In the genomic region with DNA sequence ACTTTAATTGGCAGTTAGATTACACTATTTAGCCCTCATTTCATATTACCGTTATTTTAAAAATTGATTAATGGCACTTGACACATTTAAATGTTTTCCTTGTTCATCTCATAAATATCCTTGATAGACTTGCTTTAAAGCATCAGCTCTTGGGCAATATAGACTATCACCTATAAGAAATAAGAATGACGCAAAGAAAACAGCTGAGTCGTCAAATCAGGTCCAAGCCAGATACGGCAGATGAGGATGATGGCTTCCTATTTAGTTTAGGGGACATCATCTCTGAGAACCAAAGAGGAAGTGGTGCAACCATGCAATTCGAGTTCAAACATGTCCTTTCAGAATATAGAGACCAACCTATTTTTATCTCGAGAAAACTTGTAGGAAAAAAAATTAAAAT, we compare ENCODE assay signal across 19 mouse cellular contexts.
A peak's percentile ranks its signal among the peaks of the same experiment; 100 is the strongest.
DNase-seq lines count a peak whose midpoint lies in the region; TF ChIP-seq lines count a peak whose summit lies in the region.
"Had no signal": no experiment of that assay in that cellular context is flagged by ENCODE, and none has a peak within 500 bp of the region (broad histone marks: within the 10 kb centered on the region; RNA-seq: fewer than 3 reads in every experiment).

No protein-coding gene starts in this region.

- H3K4me2 ChIP-seq in CH12.LX (ENCODE audit: insufficient read depth, low read depth, poor library complexity, severe bottlenecking): no peak overlapping the region

- 72% methylated on average over 6 of the region's 6 CpGs for WGBS in thymus, adult 2 months

- no peak for TF ChIP-seq RAD21 in CH12.LX (IDR thresholded peaks at IDR 0.05; ENCODE audit: low read depth, low read length)

- no peak for TF ChIP-seq CTCF in CH12.LX (conservative IDR thresholded peaks at IDR 0.05 in 1 of 2, IDR thresholded peaks at IDR 0.05 in 1 of 2; ENCODE audit: low read depth in 2 of 2, low read length in 2 of 2)
- TF ChIP-seq CTCF in thymus, adult 2 months (IDR thresholded peaks at IDR 0.05; ENCODE audit: borderline replicate concordance, control insufficient read depth, extremely low read depth, insufficient read depth, low read length, poor library complexity): no peak

- dilution Hi-C loops in CH12.LX (cut with MboI; ENCODE audit: extremely low pct_ligation_motif_present, extremely low pct_unique_long_range_greater_than_20kb, low sequenced_read_pairs): no loop called here

- no peaks in the 10 kb centered on the region for H3K36me3 ChIP-seq in CH12.LX (replicated peaks in 1 of 2; ENCODE audit: control insufficient read depth in 1 of 2, insufficient read depth in 1 of 2, low read length in 1 of 2)
- H3K36me3 ChIP-seq in ES-E14 (ENCODE audit: control insufficient read depth, insufficient read depth, low read length, poor library complexity, severe bottlenecking): no peaks in the 10 kb centered on the region
- H3K36me3 ChIP-seq in thymus, adult 2 months (ENCODE audit: control insufficient read depth, insufficient read depth, low read length): no peaks in the 10 kb centered on the region
- H3K36me3 ChIP-seq: G1E had no signal

- TF ChIP-seq POLR2A in CH12.LX (IDR thresholded peaks at IDR 0.05; ENCODE audit: low read depth, low read length): no peak
- no peak for TF ChIP-seq POLR2A in thymus, adult 2 months (IDR thresholded peaks at IDR 0.05; ENCODE audit: control insufficient read depth, extremely low read depth, insufficient read depth, low read length, poor library complexity)

- H3K79me2 ChIP-seq in CH12.LX (replicated peaks; ENCODE audit: control insufficient read depth, extremely low read depth, insufficient read depth, poor library complexity, severe bottlenecking): no peaks in the 10 kb centered on the region

- TF ChIP-seq EP300 in CH12.LX (IDR thresholded peaks at IDR 0.05; ENCODE audit: low read length): no peak

- H3K4me1 ChIP-seq in CH12.LX (ENCODE audit: control insufficient read depth in 1 of 2, insufficient read depth in 2 of 2) (no peaks in the 10 kb centered on the region), ES-E14 (ENCODE audit: control insufficient read depth in 2 of 2, insufficient read depth in 2 of 2, low read length in 2 of 2, poor library complexity in 1 of 2) (no peaks in the 10 kb centered on the region)
- H3K4me1 ChIP-seq in thymus, adult 2 months (replicated peaks; ENCODE audit: control insufficient read depth, insufficient read depth, low read length): no peaks in the 10 kb centered on the region

- in situ Hi-C loops in CH12.LX (cut with MboI; ENCODE audit: low pct_ligation_motif_present, low pct_unique_long_range_greater_than_20kb, low sequenced_read_pairs) (no loop called here), ES-E14 (cut with MboI; ENCODE audit: low sequenced_read_pairs in 2 of 2, unreplicated experiment in 2 of 2) (no loop called here)

- no peaks in the 10 kb centered on the region for H3K27me3 ChIP-seq in CH12.LX (replicated peaks)
- H3K27me3 ChIP-seq in thymus, adult 2 months (ENCODE audit: control insufficient read depth, insufficient read depth, low read length): no peaks in the 10 kb centered on the region

- H3K4me3 ChIP-seq in CH12.LX (replicated peaks in 1 of 3; ENCODE audit: low read depth in 2 of 3, low read length in 2 of 3, poor library complexity in 1 of 3) (no peak overlapping the region), ES-E14 (ENCODE audit: insufficient read depth in 1 of 2, low read depth in 1 of 2, low read length in 2 of 2, poor library complexity in 1 of 2, severe bottlenecking in 1 of 2) (no peak overlapping the region)
- H3K4me3 ChIP-seq in thymus, adult 2 months (ENCODE audit: control insufficient read depth, insufficient read depth, low read length): no peak overlapping the region

- H3K9ac ChIP-seq in CH12.LX (ENCODE audit: insufficient read depth, low read depth) (no peak overlapping the region; the same call in 1 of the 2 replicates), ES-E14 (ENCODE audit: insufficient read depth, low read depth, low read length, poor library complexity, severe bottlenecking) (no peak overlapping the region)

- H3K27ac ChIP-seq in CH12.LX (ENCODE audit: insufficient read depth, low read depth) (no peak overlapping the region), ES-E14 (ENCODE audit: insufficient read depth, low read depth, low read length, poor library complexity, severe bottlenecking) (no peak overlapping the region)
- no peak overlapping the region for H3K27ac ChIP-seq in thymus, adult 2 months (ENCODE audit: control insufficient read depth, insufficient read depth, low read length)

- no peaks in the 10 kb centered on the region for H3K9me3 ChIP-seq in CH12.LX (replicated peaks; ENCODE audit: low read length)
- no peaks in the 10 kb centered on the region for H3K9me3 ChIP-seq in ES-E14 (ENCODE audit: control insufficient read depth, insufficient read depth, low read depth, low read length)

- peak; percentile 16 for DNase-seq in heart, adult 11 months
- DNase-seq in heart, postnatal 36 days: no peak
- DNase-seq in CH12.LX (ENCODE audit: extremely low read depth): peak; percentile 3
- no peak for DNase-seq in ES-E14 (ENCODE audit: low read depth, low spot score)
- no peak for DNase-seq in thymus, adult 2 months
- DNase-seq in gastrocnemius, postnatal 4 days (ENCODE audit: low spot score in 2 of 2): no peak
- DNase-seq: adrenal gland, adult 2 months; adrenal gland, adult 8-10 months; adrenal gland, postnatal 10 days; adrenal gland, postnatal 14 days; adrenal gland, postnatal 25 days; adrenal gland, postnatal 36 days; B cell, adult 2 months; cerebellum, adult 11 months; cerebellum, adult 11-12 months; cerebellum, adult 18-20 months; cerebellum, adult 2 months; cerebellum, adult 8-10 months had no signal

- intact Hi-C loops in heart, postnatal 36 days (cut with DNase I): no loop called here

TF ChIP-seq in CH12.LX, 34 proteins besides CTCF, POLR2A, EP300 and RAD21:
- TF ChIP-seq E2F4 (IDR thresholded peaks at IDR 0.05; ENCODE audit: insufficient replicate concordance, low read depth, low read length) (no peak), USF2 (conservative IDR thresholded peaks at IDR 0.05; ENCODE audit: low read depth, low read length) (no peak), USF1 (IDR thresholded peaks at IDR 0.05; ENCODE audit: low read depth, low read length) (no peak), MAFK (IDR thresholded peaks at IDR 0.05; ENCODE audit: insufficient replicate concordance, low read length) (peak; percentile 92)

TF ChIP-seq in ES-E14, 5 proteins besides CTCF, POLR2A, EP300 and RAD21:
- TF ChIP-seq ZC3H11A (IDR thresholded peaks at IDR 0.05; ENCODE audit: borderline replicate concordance, low read depth, low read length) (no peak), CHD2 (IDR thresholded peaks at IDR 0.05; ENCODE audit: low read depth, low read length) (no peak), MAFK (IDR thresholded peaks at IDR 0.05; ENCODE audit: insufficient read depth, low read depth, low read length) (peak; percentile 85)

Comparison
In these comparisons a context has a peak if more than half of its experiments do, and no peak if none do; other contexts are left out.
1. DNase-seq: peak in heart, adult 11 months (single experiment) and CH12.LX (single experiment); none in heart, postnatal 36 days (0 of 2), ES-E14 (single experiment), thymus, adult 2 months (single experiment) and gastrocnemius, postnatal 4 days (0 of 2).